Mouse (Mus musculus): ENCODE results near the gene Arl5a.

DNA sequence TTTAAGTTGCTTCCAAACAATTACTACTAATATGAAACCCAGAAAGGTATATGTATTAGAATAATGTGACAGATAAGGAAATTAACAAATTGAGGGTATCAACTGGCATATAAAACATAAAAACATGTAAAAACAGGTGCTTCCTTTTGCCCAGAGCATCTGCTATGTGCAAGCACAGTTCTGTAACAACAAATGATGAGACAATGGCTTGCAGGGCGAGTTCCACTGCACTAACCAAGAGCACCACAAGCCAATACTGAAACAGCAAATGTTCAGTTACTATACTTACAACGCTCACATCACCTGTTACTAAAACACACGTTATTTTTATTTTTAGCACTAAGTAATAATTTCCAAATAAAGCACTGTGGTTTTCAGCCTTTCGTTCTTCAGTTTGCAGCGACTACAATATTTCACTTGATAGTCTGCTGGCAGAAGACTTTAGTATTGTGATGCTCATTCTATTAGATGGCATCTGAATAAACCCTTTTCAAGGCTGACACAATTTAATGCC is 12.1 kb downstream of the Arl5a start:
- TF ChIP-seq CTCF (conservative IDR thresholded peaks at IDR 0.05; ENCODE audit: insufficient read depth, insufficient read length, low read depth, low read length) (no peak), POLR2A (IDR thresholded peaks at IDR 0.05; ENCODE audit: low read depth, low read length) (no peak)
